Mouse (Mus musculus): Measurements from ENCODE around the gene Pdia5. TPM values are rescaled to one million over a fixed set of nuclear protein-coding genes. Genes with fewer than 3 reads are reported as not detected.
A peak's percentile ranks its signal among the peaks of the same experiment; 100 is the strongest.

Gene Pdia5
- 21.2 and 24.2 TPM in 2 replicates for polyA plus RNA-seq (2016; fragmentation: Nextera tagmentation; extraction: Ambion mirVana)

- WGBS = under 1% methylated on average over 65 of the region's 66 CpGs
- H3K27ac ChIP-seq = peak within 1 kb of the TSS; percentile 84
- peak; percentile 88 for DNase-seq (ENCODE audit: low spot score)
- peaks cover 4% of the 10 kb centered on the region; the same call in 1 of the 2 replicates for H3K27me3 ChIP-seq (ENCODE audit: low read depth, poor library complexity, severe bottlenecking)
- no peaks in the 10 kb centered on the region for H3K9me3 ChIP-seq (replicated peaks)
- H3K4me1 ChIP-seq = peaks cover 34% of the 10 kb centered on the region
- peak within 1 kb of the TSS; percentile 81 for H3K4me3 ChIP-seq
- H3K36me3 ChIP-seq = no peaks in the 10 kb centered on the region
Observed at GRCm38 (mm10) chr16:35490231-35491070, at the start of gene Pdia5. Pdia5 (minus strand) TSS chr16:35490873.

DNA sequence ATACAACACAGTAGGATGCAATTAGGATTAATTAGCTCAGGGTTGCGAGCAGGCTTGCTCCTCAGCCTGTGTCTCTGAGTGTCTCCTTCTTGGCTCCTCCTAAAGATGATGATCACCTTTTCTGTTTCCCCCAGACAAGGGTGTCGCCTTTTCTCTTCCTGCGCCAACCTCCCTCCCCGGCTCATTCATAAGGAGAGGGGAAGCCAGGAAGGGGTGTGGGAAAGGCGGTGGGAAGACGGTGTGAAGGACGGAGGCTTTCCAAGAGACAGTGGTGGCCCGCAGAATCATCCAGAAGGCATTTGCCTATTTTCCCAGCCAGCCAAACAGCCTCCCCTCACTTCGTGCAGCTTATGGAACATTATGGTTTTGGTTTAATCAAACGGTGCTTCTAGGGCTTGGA, 48.4 kb upstream of the Pdia5 start:
- no peak for DNase-seq (ENCODE audit: low spot score)
- Histone ChIP-seq H3K27ac (no peak overlapping the region), H3K4me1 (peaks cover 25% of the 10 kb centered on the region), H3K36me3 (no peaks in the 10 kb centered on the region), H3K9me3 (replicated peaks) (no peaks in the 10 kb centered on the region), H3K4me3 (no peak overlapping the region), H3K27me3 (ENCODE audit: low read depth, poor library complexity, severe bottlenecking) (peaks cover 87% of the 10 kb centered on the region)
- WGBS = 51% methylated on average over 10 of the region's 10 CpGs

DNA sequence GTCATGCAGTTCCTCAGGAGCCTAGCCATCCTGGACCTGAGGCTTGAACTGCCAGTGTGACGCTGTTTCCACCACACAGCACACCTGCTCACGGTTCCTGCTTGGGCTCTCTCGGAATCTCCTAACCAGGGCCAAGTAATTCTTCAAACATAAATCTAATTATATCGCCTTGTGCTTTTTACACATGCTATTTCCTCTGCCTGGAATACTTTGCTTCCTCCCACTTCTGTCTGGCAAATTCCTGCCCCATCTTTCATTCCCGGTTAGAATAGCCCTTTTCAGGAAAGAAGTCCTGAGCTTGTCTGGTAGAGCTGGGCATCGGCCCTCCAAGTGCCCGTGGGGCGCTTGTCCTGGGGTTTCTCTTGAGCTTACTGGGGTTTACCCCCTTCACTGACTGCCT, 47.0 kb upstream of the Pdia5 start:
- Histone ChIP-seq H3K4me3 (no peak overlapping the region), H3K9me3 (replicated peaks) (no peaks in the 10 kb centered on the region), H3K27ac (no peak overlapping the region), H3K27me3 (ENCODE audit: low read depth, poor library complexity, severe bottlenecking) (peaks cover 76% of the 10 kb centered on the region), H3K4me1 (peaks cover 25% of the 10 kb centered on the region), H3K36me3 (no peaks in the 10 kb centered on the region)
- WGBS = 87% methylated on average over 8 of the region's 8 CpGs
- no peak for DNase-seq (ENCODE audit: low spot score)

GRCm38 (mm10) chr16:35534630-35535029, 44.0 kb upstream of the Pdia5 start:
- DNase-seq (ENCODE audit: low spot score) = no peak
- Histone ChIP-seq H3K4me3 (no peak overlapping the region), H3K9me3 (replicated peaks) (no peaks in the 10 kb centered on the region), H3K27me3 (ENCODE audit: low read depth, poor library complexity, severe bottlenecking) (peaks cover 45% of the 10 kb centered on the region), H3K36me3 (no peaks in the 10 kb centered on the region), H3K27ac (no peak overlapping the region), H3K4me1 (no peaks in the 10 kb centered on the region)
- 71% methylated on average over 3 of the region's 3 CpGs for WGBS

DNA sequence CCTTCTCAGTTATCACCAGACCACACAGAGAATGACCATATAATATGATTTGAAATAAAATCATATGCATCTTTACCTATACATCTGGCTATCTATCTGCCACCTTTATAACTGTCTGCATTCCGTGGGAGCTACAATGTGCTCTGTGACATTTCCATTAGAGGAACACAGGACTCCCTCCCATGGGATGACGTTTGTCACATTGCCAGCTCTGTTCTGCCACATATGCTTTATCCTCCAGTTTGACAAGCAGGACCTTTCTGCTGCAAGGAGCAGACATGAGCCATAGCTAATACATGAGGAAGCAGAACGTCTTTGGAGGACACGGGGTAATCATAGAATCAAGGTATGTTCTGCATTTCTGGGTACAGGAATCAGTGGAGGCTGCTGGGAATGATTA, 33.5 kb upstream of the Pdia5 start:
- DNase-seq (ENCODE audit: low spot score) = no peak
- no peaks in the 10 kb centered on the region for H3K9me3 ChIP-seq (replicated peaks)
- peaks cover 4% of the 10 kb centered on the region for H3K4me1 ChIP-seq
- H3K27me3 ChIP-seq (ENCODE audit: low read depth, poor library complexity, severe bottlenecking) = no peaks in the 10 kb centered on the region
- H3K4me3 ChIP-seq = no peak overlapping the region
- 84% methylated on average over 4 of the region's 4 CpGs for WGBS
- no peak overlapping the region for H3K27ac ChIP-seq
- H3K36me3 ChIP-seq = no peaks in the 10 kb centered on the region

DNA sequence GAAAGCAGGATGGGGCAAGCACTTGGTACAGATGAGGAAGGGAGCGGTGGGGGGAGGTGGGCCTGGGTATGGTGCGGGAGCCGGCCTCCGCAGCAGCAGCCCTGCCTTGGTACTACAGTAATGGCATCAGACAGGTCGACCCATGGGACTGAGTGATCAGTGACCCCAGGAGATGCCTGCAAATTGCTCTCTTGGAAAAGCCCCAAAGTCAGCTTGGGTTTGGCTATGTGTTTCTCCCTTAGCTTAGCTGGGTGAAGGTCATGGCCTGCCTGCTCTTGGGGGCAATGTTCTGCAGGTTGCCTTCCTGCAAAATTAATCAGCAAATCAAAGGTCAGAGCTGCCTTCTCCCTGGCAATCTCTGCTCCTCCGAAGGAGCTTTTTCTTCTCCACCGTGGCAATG, 28.6 kb upstream of the Pdia5 start:
- Histone ChIP-seq H3K27ac (peak overlapping the region; percentile 53; the same call in 1 of the 2 replicates), H3K4me1 (peaks cover 29% of the 10 kb centered on the region), H3K36me3 (no peaks in the 10 kb centered on the region), H3K9me3 (replicated peaks) (no peaks in the 10 kb centered on the region), H3K4me3 (no peak overlapping the region), H3K27me3 (ENCODE audit: low read depth, poor library complexity, severe bottlenecking) (no peaks in the 10 kb centered on the region)
- no peak for DNase-seq (ENCODE audit: low spot score)
- WGBS = 66% methylated on average over 7 of the region's 7 CpGs

DNA sequence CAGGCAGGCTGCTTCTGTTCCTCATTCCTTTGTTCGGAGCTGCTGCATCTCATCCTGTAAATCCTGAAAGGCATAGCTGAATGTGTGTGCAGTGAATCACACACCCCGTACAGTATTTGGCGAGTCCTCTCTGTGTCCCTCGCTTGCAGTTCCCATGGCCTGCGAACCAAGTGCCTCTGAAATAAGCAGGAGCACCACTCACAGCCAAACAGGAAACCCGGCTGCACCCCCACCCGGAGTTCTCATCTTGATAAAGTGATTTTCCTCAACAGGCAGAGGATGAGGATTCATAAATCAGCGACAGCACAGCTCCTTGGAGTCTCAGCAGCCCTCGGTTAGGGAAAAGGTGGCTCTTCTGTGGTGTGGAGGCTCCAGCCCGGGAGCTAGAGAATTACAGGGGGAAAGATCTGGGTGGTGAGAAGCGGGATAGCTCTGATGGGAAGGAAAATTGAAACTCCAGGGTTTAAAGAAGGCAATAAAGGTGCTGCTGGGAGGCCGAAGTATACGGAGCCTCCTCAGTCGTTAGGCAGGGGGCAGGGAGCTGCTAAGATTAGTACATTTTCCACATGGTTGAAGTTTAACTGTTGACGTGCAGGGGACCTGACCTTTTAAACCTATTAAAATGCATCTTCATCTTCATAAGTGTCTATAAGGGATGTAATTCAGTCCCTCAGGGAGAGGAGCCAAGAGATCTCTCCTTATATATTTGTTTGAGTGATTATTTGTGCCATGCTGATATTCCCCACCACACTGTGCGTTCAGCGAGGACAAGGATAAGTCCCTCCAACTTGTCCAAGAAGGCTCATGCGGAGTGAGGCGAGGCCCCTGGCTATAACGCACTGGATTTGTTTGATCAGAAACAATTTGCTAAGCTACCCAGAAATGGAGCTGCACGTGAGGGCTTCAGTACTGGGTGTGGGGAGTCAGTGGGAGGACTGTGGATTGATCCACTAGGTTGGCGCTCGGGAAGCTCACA, 27.6 kb upstream of the Pdia5 start:
- DNase-seq (ENCODE audit: low spot score) = peak; percentile 49
- H3K27ac ChIP-seq = peak overlapping the region; percentile 68; the same call in 1 of the 2 replicates
- WGBS = 53% methylated on average over 23 of the region's 23 CpGs
- H3K4me1 ChIP-seq = peaks cover 29% of the 10 kb centered on the region
- H3K27me3 ChIP-seq (ENCODE audit: low read depth, poor library complexity, severe bottlenecking) = no peaks in the 10 kb centered on the region
- H3K36me3 ChIP-seq = no peaks in the 10 kb centered on the region
- no peaks in the 10 kb centered on the region for H3K9me3 ChIP-seq (replicated peaks)
- no peak overlapping the region for H3K4me3 ChIP-seq

GRCm38 (mm10) chr16:35515977-35516612, 25.4 kb upstream of the Pdia5 start:
- no peak for DNase-seq (ENCODE audit: low spot score)
- Histone ChIP-seq H3K9me3 (replicated peaks) (no peaks in the 10 kb centered on the region), H3K36me3 (no peaks in the 10 kb centered on the region), H3K27ac (no peak overlapping the region), H3K27me3 (ENCODE audit: low read depth, poor library complexity, severe bottlenecking) (no peaks in the 10 kb centered on the region), H3K4me1 (peaks cover 29% of the 10 kb centered on the region), H3K4me3 (no peak overlapping the region)
- 68% methylated on average over 21 of the region's 21 CpGs for WGBS

DNA sequence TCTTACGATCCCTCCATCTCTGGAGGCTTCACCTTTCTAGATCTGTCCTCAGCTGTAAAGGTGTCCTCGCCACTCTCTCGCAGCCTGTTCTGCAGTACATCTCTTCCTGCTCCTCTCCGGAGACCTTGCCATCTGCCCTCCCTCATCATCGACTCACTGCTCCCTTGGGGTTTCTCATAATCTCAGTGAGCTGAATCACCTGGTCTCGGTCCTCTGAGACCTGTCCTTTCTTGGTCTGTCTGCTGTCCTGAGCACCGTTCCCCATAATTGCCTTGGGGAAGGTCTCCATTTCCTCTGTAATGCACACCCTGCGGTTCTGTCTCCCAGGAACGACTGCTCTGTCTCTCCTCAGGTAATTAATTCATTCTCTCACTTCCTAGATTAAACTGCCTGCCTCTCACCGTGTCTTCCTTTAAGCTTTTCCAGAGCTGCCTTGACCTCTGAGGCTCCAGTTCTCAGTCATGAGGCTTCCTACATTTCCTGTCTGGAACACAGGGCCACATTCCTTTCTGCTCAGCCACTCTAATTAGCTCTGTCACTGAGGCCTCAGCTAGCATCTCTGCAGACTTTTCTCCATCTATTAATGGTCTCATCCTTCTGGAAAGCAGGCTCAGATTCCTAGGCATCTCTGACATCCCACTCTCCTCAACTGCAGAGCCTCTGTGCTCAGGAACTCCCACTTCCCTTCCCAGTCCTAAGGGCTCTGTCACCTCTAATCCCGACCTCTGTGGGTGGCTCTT, 18.8 kb upstream of the Pdia5 start:
- H3K27me3 ChIP-seq (ENCODE audit: low read depth, poor library complexity, severe bottlenecking) = no peaks in the 10 kb centered on the region
- H3K4me3 ChIP-seq = no peak overlapping the region
- DNase-seq (ENCODE audit: low spot score) = no peak
- no peaks in the 10 kb centered on the region for H3K9me3 ChIP-seq (replicated peaks)
- H3K36me3 ChIP-seq = no peaks in the 10 kb centered on the region
- H3K4me1 ChIP-seq = peaks cover 12% of the 10 kb centered on the region
- peak overlapping the region; percentile 20; the same call in 1 of the 2 replicates for H3K27ac ChIP-seq
- WGBS = 50% methylated on average over 11 of the region's 11 CpGs

- no peak for DNase-seq (ENCODE audit: low spot score)
- WGBS = 91% methylated on average over 6 of the region's 6 CpGs
- no peak overlapping the region for H3K27ac ChIP-seq
- H3K27me3 ChIP-seq (ENCODE audit: low read depth, poor library complexity, severe bottlenecking) = no peaks in the 10 kb centered on the region
- no peak overlapping the region for H3K4me3 ChIP-seq
- H3K9me3 ChIP-seq (replicated peaks) = no peaks in the 10 kb centered on the region
- no peaks in the 10 kb centered on the region for H3K36me3 ChIP-seq
- peaks cover 12% of the 10 kb centered on the region for H3K4me1 ChIP-seq
Observed at GRCm38 (mm10) chr16:35508581-35508980, 17.9 kb upstream of the Pdia5 start.

- H3K27me3 ChIP-seq (ENCODE audit: low read depth, poor library complexity, severe bottlenecking) = no peaks in the 10 kb centered on the region
- WGBS = 95% methylated on average over 4 of the region's 4 CpGs
- no peak for DNase-seq (ENCODE audit: low spot score)
- H3K27ac ChIP-seq = no peak overlapping the region
- H3K4me1 ChIP-seq = peaks cover 12% of the 10 kb centered on the region
- no peaks in the 10 kb centered on the region for H3K36me3 ChIP-seq
- H3K4me3 ChIP-seq = no peak overlapping the region
- H3K9me3 ChIP-seq (replicated peaks) = no peaks in the 10 kb centered on the region
Observed at GRCm38 (mm10) chr16:35505786-35506185, 15.1 kb upstream of the Pdia5 start.

DNA sequence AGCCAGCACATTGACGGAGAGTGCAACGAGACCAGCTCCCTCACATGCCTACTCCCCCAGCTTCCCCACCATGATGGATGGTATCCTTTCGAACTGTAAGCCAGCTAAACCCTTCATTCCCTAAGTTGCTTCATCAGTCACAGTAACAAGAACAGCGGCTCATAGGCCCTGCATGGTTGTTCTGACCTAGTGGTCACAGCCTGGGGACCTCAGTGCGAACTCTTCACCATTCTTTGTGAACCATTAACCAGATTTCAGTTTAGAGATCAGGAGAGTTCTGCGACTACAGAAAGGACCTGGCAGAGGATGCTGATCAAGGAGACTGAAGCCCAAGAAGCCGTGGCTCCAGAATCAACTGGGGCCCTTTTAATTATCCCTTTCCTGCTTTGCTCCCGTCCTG, 13.6 kb upstream of the Pdia5 start:
- Histone ChIP-seq H3K27ac (no peak overlapping the region), H3K4me1 (peaks cover 4% of the 10 kb centered on the region), H3K36me3 (no peaks in the 10 kb centered on the region), H3K9me3 (replicated peaks) (no peaks in the 10 kb centered on the region; the same call in 1 of the 2 replicates), H3K4me3 (no peak overlapping the region), H3K27me3 (ENCODE audit: low read depth, poor library complexity, severe bottlenecking) (no peaks in the 10 kb centered on the region)
- WGBS = 84% methylated on average over 8 of the region's 8 CpGs
- DNase-seq (ENCODE audit: low spot score) = no peak

Data from limb, embryonic 10.5 days (tissue).